Mouse (Mus musculus) forebrain, embryonic 12.5 days (tissue): ENCODE results near the gene Cyb561d2. TPM values are rescaled to one million over a fixed set of nuclear protein-coding genes. Genes with fewer than 3 reads are reported as not detected.
"Not testable (repeated sequence)": the region's sequence is repeated elsewhere in the genome, so short reads cannot be mapped to it uniquely, and the experiment has no call there.

Source experiments
- ATAC-seq: fragments of 200-750 bp; cut with Nextera tagmentation; 2 replicates; pipeline ENCODE4 v1.8.0; 2017; ENCODE audit warnings: moderate TSS enrichment; ENCODE audit not compliant: low FRiP score
- H3K27ac ChIP-seq: fragments of 300-500 bp; sonication (generic); 2 replicates; pipeline ENCODE4 v1.5.1; 2016; ENCODE audit warnings: mild to moderate bottlenecking
- H3K27me3 ChIP-seq: fragments of 300-500 bp; sonication (generic); 2 replicates; pipeline ENCODE4 v1.6.1; 2016; ENCODE audit warnings: mild to moderate bottlenecking
- H3K36me3 ChIP-seq: fragments of 300-500 bp; sonication (generic); replicated peaks from 2 replicates; pipeline ENCODE4 v1.6.1; 2016; ENCODE audit warnings: mild to moderate bottlenecking
- H3K4me1 ChIP-seq: fragments of 300-500 bp; sonication (generic); 2 replicates; pipeline ENCODE4 v1.6.1; 2016
- H3K4me2 ChIP-seq: fragments of 300-500 bp; sonication (generic); 2 replicates; pipeline ENCODE4 v1.6.1; 2016; ENCODE audit warnings: mild to moderate bottlenecking, moderate library complexity
- H3K4me3 ChIP-seq: fragments of 300-500 bp; sonication (generic); replicated peaks from 2 replicates; pipeline ENCODE4 v1.5.1; 2016; ENCODE audit warnings: mild to moderate bottlenecking
- H3K9ac ChIP-seq: fragments of 300-500 bp; sonication (generic); 2 replicates; pipeline ENCODE4 v1.6.1; 2016; ENCODE audit warnings: mild to moderate bottlenecking
- H3K9me3 ChIP-seq: fragments of 300-500 bp; sonication (generic); 2 replicates; pipeline ENCODE4 v1.6.1; 2016
- WGBS: fragments of 180-500 bp; shearing (Covaris S2); methylation state at CpG from one replicate; pipeline ENCODE4 v1.1.7; 2016; 5-methylcytosine and 5-hydroxymethylcytosine counted together
- polyA plus RNA-seq: library from polyadenylated mRNA; unstranded; fragments of >200 nt; fragmentation: Nextera tagmentation; extraction: Ambion mirVana; gene quantifications from 2 replicates; pipeline ENCODE4 v1.2.1, GENCODE M21; 2016

The Cyb561d2 gene
- polyA plus RNA-seq, 1 experiment from 2014 or later = 18.9 TPM

- Histone ChIP-seq H3K27ac (no peak overlapping the region), H3K4me2 (no peak overlapping the region), H3K4me1 (peaks cover 49% of the 10 kb centered on the region), H3K4me3 (no peak overlapping the region), H3K9ac (peak overlapping the region; percentile 2; the same call in 1 of the 2 replicates), H3K27me3 (no peaks in the 10 kb centered on the region), H3K36me3 (peaks cover 20% of the 10 kb centered on the region), H3K9me3 (no peaks in the 10 kb centered on the region)
- WGBS = 92% methylated on average over 14 of the region's 14 CpGs
- no peak for ATAC-seq
Observed at GRCm38 (mm10) chr9:107579023-107579900, 37.3 kb upstream of the Cyb561d2 start.

GRCm38 (mm10) chr9:107578587-107578986 is 36.6 kb upstream of the Cyb561d2 start, which contains the start of gene Naa80:
TSS of gene Naa80 (plus strand) at chr9:107578887.
- no peaks in the 10 kb centered on the region for H3K9me3 ChIP-seq
- H3K4me2 ChIP-seq = no peak within 1 kb of the TSS
- H3K27ac ChIP-seq = no peak within 1 kb of the TSS
- WGBS = 80% methylated on average over 3 of the region's 3 CpGs
- H3K4me1 ChIP-seq = peaks cover 49% of the 10 kb centered on the region
- H3K27me3 ChIP-seq = no peaks in the 10 kb centered on the region
- no peak for ATAC-seq
- peaks cover 22% of the 10 kb centered on the region for H3K36me3 ChIP-seq
- no peak within 1 kb of the TSS for H3K4me3 ChIP-seq
- peak within 1 kb of the TSS; percentile 2; the same call in 1 of the 2 replicates for H3K9ac ChIP-seq

GRCm38 (mm10) chr9:107577871-107578270 is 35.9 kb upstream of the Cyb561d2 start:
- Histone ChIP-seq H3K4me1 (peaks cover 49% of the 10 kb centered on the region), H3K4me2 (no peak overlapping the region), H3K27me3 (no peaks in the 10 kb centered on the region), H3K4me3 (no peak overlapping the region), H3K27ac (no peak overlapping the region), H3K36me3 (peaks cover 22% of the 10 kb centered on the region), H3K9ac (no peak overlapping the region), H3K9me3 (no peaks in the 10 kb centered on the region)
- ATAC-seq = no peak
- 92% methylated on average over 10 of the region's 10 CpGs for WGBS

- WGBS = 28% methylated on average over 16 of the region's 16 CpGs
- Histone ChIP-seq H3K27me3 (no peaks in the 10 kb centered on the region), H3K9ac (peak within 1 kb of the TSS; percentile 41; the same call in 1 of the 2 replicates), H3K36me3 (peaks cover 36% of the 10 kb centered on the region), H3K4me2 (peak within 1 kb of the TSS; percentile 46), H3K4me1 (peaks cover 48% of the 10 kb centered on the region), H3K27ac (peak within 1 kb of the TSS; percentile 57), H3K9me3 (no peaks in the 10 kb centered on the region), H3K4me3 (peak within 1 kb of the TSS; percentile 28)
- peak; percentile 77 for ATAC-seq
Observed at GRCm38 (mm10) chr9:107576357-107577107, 34.5 kb upstream of the Cyb561d2 start, which contains the start of gene Hyal1. TSS of gene Hyal1 (plus strand) at chr9:107576927.

GRCm38 (mm10) chr9:107575579-107576356 is 33.8 kb upstream of the Cyb561d2 start:
- Histone ChIP-seq H3K27ac (peak overlapping the region; percentile 57; the same call in 1 of the 2 replicates), H3K27me3 (no peaks in the 10 kb centered on the region), H3K4me2 (no peak overlapping the region), H3K36me3 (peaks cover 43% of the 10 kb centered on the region), H3K9ac (no peak overlapping the region), H3K4me3 (no peak overlapping the region), H3K9me3 (no peaks in the 10 kb centered on the region), H3K4me1 (peaks cover 50% of the 10 kb centered on the region)
- 91% methylated on average over 14 of the region's 14 CpGs for WGBS
- ATAC-seq = no peak

- Histone ChIP-seq H3K4me1 (peaks cover 47% of the 10 kb centered on the region), H3K36me3 (peaks cover 48% of the 10 kb centered on the region)
- not testable (repeated sequence) for H3K9me3 ChIP-seq, H3K9ac ChIP-seq, H3K27me3 ChIP-seq, ATAC-seq, H3K4me3 ChIP-seq, H3K4me2 ChIP-seq, H3K27ac ChIP-seq
- WGBS = 82% methylated on average over 6 of the region's 6 CpGs
Observed at GRCm38 (mm10) chr9:107573774-107574173, 31.8 kb upstream of the Cyb561d2 start.

GRCm38 (mm10) chr9:107572327-107572662 is 30.3 kb upstream of the Cyb561d2 start:
- H3K27me3 ChIP-seq = no peaks in the 10 kb centered on the region
- H3K36me3 ChIP-seq = peaks cover 48% of the 10 kb centered on the region
- H3K9me3 ChIP-seq = no peaks in the 10 kb centered on the region
- no peak overlapping the region for H3K4me2 ChIP-seq
- H3K9ac ChIP-seq = no peak overlapping the region
- peaks cover 54% of the 10 kb centered on the region for H3K4me1 ChIP-seq
- 90% methylated on average over 2 of the region's 2 CpGs for WGBS
- ATAC-seq = no peak
- H3K27ac ChIP-seq = no peak overlapping the region
- no peak overlapping the region for H3K4me3 ChIP-seq

- peaks cover 54% of the 10 kb centered on the region for H3K4me1 ChIP-seq
- H3K9ac ChIP-seq = no peak overlapping the region
- H3K4me2 ChIP-seq = peak overlapping the region; percentile 88
- 96% methylated on average over 22 of the region's 22 CpGs for WGBS
- no peak overlapping the region for H3K4me3 ChIP-seq
- no peaks in the 10 kb centered on the region for H3K9me3 ChIP-seq
- no peak overlapping the region for H3K27ac ChIP-seq
- no peaks in the 10 kb centered on the region for H3K27me3 ChIP-seq
- H3K36me3 ChIP-seq = peaks cover 48% of the 10 kb centered on the region
- no peak for ATAC-seq
Observed at GRCm38 (mm10) chr9:107571534-107572326, 29.7 kb upstream of the Cyb561d2 start.

GRCm38 (mm10) chr9:107570845-107571244 is 28.9 kb upstream of the Cyb561d2 start:
- Histone ChIP-seq H3K4me3 (peak overlapping the region; percentile 82), H3K9ac (peak overlapping the region; percentile 84; the same call in 1 of the 2 replicates), H3K27ac (no peak overlapping the region), H3K4me1 (peaks cover 48% of the 10 kb centered on the region), H3K4me2 (peak overlapping the region; percentile 88), H3K27me3 (no peaks in the 10 kb centered on the region), H3K36me3 (peaks cover 55% of the 10 kb centered on the region), H3K9me3 (no peaks in the 10 kb centered on the region)
- no peak for ATAC-seq
- WGBS = 93% methylated on average over 21 of the region's 21 CpGs

- H3K9me3 ChIP-seq = no peaks in the 10 kb centered on the region
- ATAC-seq = no peak
- H3K4me2 ChIP-seq = peak overlapping the region; percentile 88
- peak overlapping the region; percentile 84 for H3K9ac ChIP-seq
- peaks cover 58% of the 10 kb centered on the region for H3K36me3 ChIP-seq
- 47% methylated on average over 13 of the region's 13 CpGs for WGBS
- H3K4me1 ChIP-seq = peaks cover 49% of the 10 kb centered on the region
- H3K4me3 ChIP-seq = peak overlapping the region; percentile 82
- H3K27ac ChIP-seq = peak overlapping the region; percentile 86
- H3K27me3 ChIP-seq = no peaks in the 10 kb centered on the region
Observed at GRCm38 (mm10) chr9:107570016-107570415, 28.0 kb upstream of the Cyb561d2 start.

GRCm38 (mm10) chr9:107569270-107569669 is 27.3 kb upstream of the Cyb561d2 start:
- H3K4me1 ChIP-seq = peaks cover 50% of the 10 kb centered on the region
- WGBS = 1% methylated on average over 23 of the region's 23 CpGs
- H3K27ac ChIP-seq = peak overlapping the region; percentile 86
- no peaks in the 10 kb centered on the region for H3K27me3 ChIP-seq
- H3K4me2 ChIP-seq = peak overlapping the region; percentile 88
- peaks cover 58% of the 10 kb centered on the region for H3K36me3 ChIP-seq
- H3K9ac ChIP-seq = peak overlapping the region; percentile 84
- no peaks in the 10 kb centered on the region for H3K9me3 ChIP-seq
- peak overlapping the region; percentile 82 for H3K4me3 ChIP-seq
- peak; percentile 44 for ATAC-seq
